Mouse (Mus musculus) lung, embryonic 16.5 days (tissue): ENCODE measurements around the gene Ell2. TPM values are rescaled to one million over a fixed set of nuclear protein-coding genes. Genes with fewer than 3 reads are reported as not detected.
A peak's percentile ranks its signal among the peaks of the same experiment; 100 is the strongest.

Experiments
- ATAC-seq: fragments of 200-750 bp; cut with Nextera tagmentation; 2 replicates; pipeline ENCODE4 v1.8.0; 2017; ENCODE audit warnings: low read depth, mild to moderate bottlenecking, moderate library complexity
- H3K27ac ChIP-seq: fragments of 300-500 bp; sonication (generic); 2 replicates; pipeline ENCODE4 v1.5.1; 2014; ENCODE audit warnings: mild to moderate bottlenecking, control low read depth, low read length
- H3K27me3 ChIP-seq: fragments of 300-500 bp; sonication (generic); 2 replicates; pipeline ENCODE4 v1.6.1; 2014; ENCODE audit warnings: low read depth, low read length, mixed read lengths; ENCODE audit not compliant: control insufficient read depth, insufficient read depth
- H3K36me3 ChIP-seq: fragments of 300-500 bp; sonication (generic); 2 replicates; pipeline ENCODE4 v1.6.1; 2014; ENCODE audit warnings: low read length; ENCODE audit not compliant: control insufficient read depth, insufficient read depth
- H3K4me1 ChIP-seq: fragments of 300-500 bp; sonication (generic); replicated peaks from 2 replicates; pipeline ENCODE4 v1.6.1; 2014; ENCODE audit warnings: low read length, mixed read lengths; ENCODE audit not compliant: control insufficient read depth, insufficient read depth
- H3K4me2 ChIP-seq: fragments of 300-500 bp; sonication (generic); 2 replicates; pipeline ENCODE4 v1.6.1; 2014; ENCODE audit warnings: low read depth, low read length, control low read depth
- H3K4me3 ChIP-seq: fragments of 300-500 bp; sonication (generic); 2 replicates; pipeline ENCODE4 v1.5.1; 2014; ENCODE audit warnings: mild to moderate bottlenecking, low read length, control low read depth
- H3K9ac ChIP-seq: fragments of 300-500 bp; sonication (generic); 2 replicates; pipeline ENCODE4 v1.6.1; 2014; ENCODE audit warnings: low read length, control low read depth
- H3K9me3 ChIP-seq: fragments of 300-500 bp; sonication (generic); 2 replicates; pipeline ENCODE4 v1.6.1; 2016; ENCODE audit warnings: low read length; ENCODE audit not compliant: control insufficient read depth
- WGBS: fragments of 180-500 bp; shearing (Covaris S2); extraction: QIAGEN DNeasy Blood & Tissue Kit; methylation state at CpG from one replicate; pipeline ENCODE4 v1.1.7; 2014; 5-methylcytosine and 5-hydroxymethylcytosine counted together
- polyA plus RNA-seq: library from polyadenylated mRNA; unstranded; fragments of >200 nt; fragmentation: Nextera tagmentation; extraction: Ambion mirVana; gene quantifications from 2 replicates; pipeline ENCODE4 v1.2.1, GENCODE M21; 2015

The Ell2 gene
- polyA plus RNA-seq, 1 experiment from 2014 or later = 7.5 TPM

DNA sequence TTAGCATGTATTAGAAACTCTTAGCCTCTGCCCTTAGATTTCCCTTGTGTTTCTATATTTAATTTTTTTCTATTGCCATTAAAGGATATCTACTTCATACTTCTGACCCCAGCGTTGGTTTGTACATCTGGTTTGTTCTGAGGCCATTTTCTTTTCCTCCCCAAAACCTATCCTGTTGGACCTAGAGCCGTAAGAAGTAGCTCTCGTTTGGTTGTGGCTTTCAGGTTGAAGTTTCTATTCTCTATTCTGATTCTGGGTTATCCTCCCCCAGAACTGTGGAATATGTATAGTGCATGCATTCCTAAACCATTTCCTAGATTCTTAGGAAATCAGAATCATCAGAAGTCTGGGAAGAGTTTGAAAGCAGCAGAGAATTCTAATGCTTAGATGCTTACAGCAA lies 34.6 kb downstream of the Ell2 start:
- ATAC-seq = no peak
- Histone ChIP-seq H3K4me1 (peaks cover 16% of the 10 kb centered on the region), H3K27ac (no peak overlapping the region), H3K4me2 (no peak overlapping the region), H3K36me3 (no peaks in the 10 kb centered on the region), H3K4me3 (no peak overlapping the region), H3K27me3 (no peaks in the 10 kb centered on the region), H3K9ac (no peak overlapping the region), H3K9me3 (no peaks in the 10 kb centered on the region)
- WGBS = 88% methylated on average over 3 of the region's 3 CpGs

GRCm38 (mm10) chr13:75741736-75742729 lies 35.5 kb downstream of the Ell2 start:
- H3K4me2 ChIP-seq = no peak overlapping the region
- no peaks in the 10 kb centered on the region for H3K9me3 ChIP-seq
- WGBS = 77% methylated on average over 12 of the region's 12 CpGs
- ATAC-seq = no peak
- no peaks in the 10 kb centered on the region for H3K27me3 ChIP-seq
- peaks cover 16% of the 10 kb centered on the region for H3K4me1 ChIP-seq
- H3K36me3 ChIP-seq = no peaks in the 10 kb centered on the region
- no peak overlapping the region for H3K27ac ChIP-seq
- no peak overlapping the region for H3K9ac ChIP-seq
- H3K4me3 ChIP-seq = no peak overlapping the region

DNA sequence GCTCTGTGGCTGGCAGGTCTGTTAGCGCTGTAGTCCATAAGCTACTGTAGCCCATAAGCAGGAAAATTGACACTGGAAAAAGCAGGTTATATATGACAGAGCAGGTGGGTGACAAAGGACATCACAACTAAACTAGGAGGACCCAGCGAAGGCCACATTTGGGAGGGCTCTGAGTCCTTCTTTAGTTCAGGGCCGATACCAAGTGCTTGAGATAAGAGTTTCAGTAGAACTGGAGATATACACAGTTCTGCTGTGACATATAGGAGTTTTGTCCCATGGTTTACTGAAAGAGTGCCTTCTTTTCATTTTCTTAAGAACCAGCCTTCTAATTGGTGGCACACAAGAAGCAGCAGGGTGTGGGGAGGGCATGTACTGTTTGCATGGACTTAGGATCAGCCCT lies 36.4 kb downstream of the Ell2 start:
- Histone ChIP-seq H3K36me3 (no peaks in the 10 kb centered on the region), H3K27ac (no peak overlapping the region), H3K4me1 (peaks cover 16% of the 10 kb centered on the region), H3K4me2 (no peak overlapping the region), H3K27me3 (no peaks in the 10 kb centered on the region), H3K4me3 (no peak overlapping the region), H3K9ac (no peak overlapping the region), H3K9me3 (no peaks in the 10 kb centered on the region)
- no peak for ATAC-seq
- 95% methylated on average over 3 of the region's 3 CpGs for WGBS

GRCm38 (mm10) chr13:75744065-75744464 lies 37.5 kb downstream of the Ell2 start:
- no peak overlapping the region for H3K4me3 ChIP-seq
- ATAC-seq = no peak
- WGBS = 88% methylated on average over 4 of the region's 4 CpGs
- no peak overlapping the region for H3K4me2 ChIP-seq
- H3K9ac ChIP-seq = no peak overlapping the region
- peaks cover 7% of the 10 kb centered on the region for H3K4me1 ChIP-seq
- H3K9me3 ChIP-seq = no peaks in the 10 kb centered on the region
- H3K27ac ChIP-seq = no peak overlapping the region
- H3K27me3 ChIP-seq = no peaks in the 10 kb centered on the region
- H3K36me3 ChIP-seq = no peaks in the 10 kb centered on the region

- no peaks in the 10 kb centered on the region for H3K27me3 ChIP-seq
- no peaks in the 10 kb centered on the region for H3K36me3 ChIP-seq
- peaks cover under 1% of the 10 kb centered on the region; the same call in 1 of the 2 replicates for H3K4me1 ChIP-seq
- no peak overlapping the region for H3K4me2 ChIP-seq
- H3K27ac ChIP-seq = no peak overlapping the region
- no peak for ATAC-seq
- H3K9me3 ChIP-seq = no peaks in the 10 kb centered on the region
- H3K4me3 ChIP-seq = no peak overlapping the region
- H3K9ac ChIP-seq = no peak overlapping the region
Measured at GRCm38 (mm10) chr13:75745328-75745727, 38.8 kb downstream of the Ell2 start.

GRCm38 (mm10) chr13:75747265-75747664 lies 40.7 kb downstream of the Ell2 start:
- ATAC-seq = no peak
- 80% methylated on average over 3 of the region's 3 CpGs for WGBS
- no peaks in the 10 kb centered on the region for H3K36me3 ChIP-seq
- no peak overlapping the region for H3K9ac ChIP-seq
- no peaks in the 10 kb centered on the region for H3K4me1 ChIP-seq
- H3K27me3 ChIP-seq = no peaks in the 10 kb centered on the region
- no peak overlapping the region for H3K4me2 ChIP-seq
- no peak overlapping the region for H3K4me3 ChIP-seq
- H3K9me3 ChIP-seq = no peaks in the 10 kb centered on the region
- H3K27ac ChIP-seq = no peak overlapping the region

DNA sequence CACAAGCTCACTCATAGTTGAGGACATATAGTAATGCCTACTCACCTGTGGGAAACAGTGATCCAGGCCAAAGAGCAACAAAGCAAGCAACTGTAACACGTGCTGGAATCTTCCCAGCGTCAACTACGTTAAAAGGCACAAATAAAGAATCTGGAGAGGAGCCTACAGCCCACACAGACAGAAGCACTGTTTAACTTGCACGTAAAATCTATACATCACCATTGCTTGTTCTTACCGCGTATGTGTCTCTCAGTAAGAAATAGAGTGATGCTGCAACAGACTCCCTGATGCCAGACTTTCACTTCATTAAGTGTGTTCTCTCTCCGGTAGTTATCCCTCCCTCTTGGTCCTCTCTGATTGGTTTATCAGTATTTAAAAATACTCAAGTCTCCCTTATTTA lies 42.1 kb downstream of the Ell2 start:
- WGBS = 75% methylated on average over 7 of the region's 7 CpGs
- Histone ChIP-seq H3K27me3 (no peaks in the 10 kb centered on the region), H3K4me2 (no peak overlapping the region), H3K36me3 (no peaks in the 10 kb centered on the region), H3K4me1 (no peaks in the 10 kb centered on the region), H3K4me3 (no peak overlapping the region), H3K9ac (no peak overlapping the region), H3K9me3 (no peaks in the 10 kb centered on the region), H3K27ac (no peak overlapping the region)
- ATAC-seq = no peak

DNA sequence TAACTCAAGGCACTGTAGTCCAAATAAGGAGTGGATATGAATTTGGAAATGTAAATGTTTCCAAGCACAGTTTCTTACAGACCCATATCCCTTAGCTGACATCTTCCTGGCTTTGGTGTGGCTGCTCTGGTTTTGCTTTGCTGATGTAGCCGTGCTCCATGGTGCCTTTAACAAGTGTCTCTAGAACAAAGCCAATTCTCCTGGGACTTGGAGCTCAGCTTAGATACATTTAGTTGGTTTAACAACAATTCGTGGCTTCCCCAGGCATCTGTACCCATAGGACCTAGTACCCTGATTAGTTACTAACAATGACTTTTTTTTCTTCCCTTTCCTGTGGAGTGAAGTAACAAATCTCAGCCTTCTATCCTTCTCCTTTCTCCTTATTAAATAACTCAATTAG lies 44.2 kb downstream of the Ell2 start:
- no peaks in the 10 kb centered on the region for H3K36me3 ChIP-seq
- 84% methylated on average over 2 of the region's 2 CpGs for WGBS
- no peak overlapping the region for H3K4me2 ChIP-seq
- no peak for ATAC-seq
- no peaks in the 10 kb centered on the region for H3K9me3 ChIP-seq
- no peak overlapping the region for H3K27ac ChIP-seq
- H3K9ac ChIP-seq = no peak overlapping the region
- no peaks in the 10 kb centered on the region for H3K4me1 ChIP-seq
- H3K4me3 ChIP-seq = no peak overlapping the region
- no peaks in the 10 kb centered on the region for H3K27me3 ChIP-seq

- Histone ChIP-seq H3K4me3 (no peak overlapping the region), H3K36me3 (no peaks in the 10 kb centered on the region), H3K9me3 (no peaks in the 10 kb centered on the region), H3K27me3 (no peaks in the 10 kb centered on the region), H3K4me2 (no peak overlapping the region), H3K9ac (no peak overlapping the region), H3K27ac (no peak overlapping the region), H3K4me1 (no peaks in the 10 kb centered on the region)
- ATAC-seq = peak; percentile 96
- 75% methylated on average over 5 of the region's 5 CpGs for WGBS
Measured at GRCm38 (mm10) chr13:75752216-75752938, 45.8 kb downstream of the Ell2 start.
